Mouse (Mus musculus): ENCODE results near the gene Cxcl16.
"Not testable (repeated sequence)": the region's sequence is repeated elsewhere in the genome, so short reads cannot be mapped to it uniquely, and the experiment has no call there.

The Cxcl16 gene

GRCm38 (mm10) chr11:70459601-70460101 is at the start of gene Cxcl16:
Gene Cxcl16 (minus strand): TSS chr11:70459984.
- DNase-seq (ENCODE audit: low read depth, low spot score) = peak; percentile 72

- DNase-seq (ENCODE audit: low read depth, low spot score) = no peak
These were observed 47.3 kb upstream of the Cxcl16 start for GRCm38 (mm10) chr11:70506962-70507515.

DNA sequence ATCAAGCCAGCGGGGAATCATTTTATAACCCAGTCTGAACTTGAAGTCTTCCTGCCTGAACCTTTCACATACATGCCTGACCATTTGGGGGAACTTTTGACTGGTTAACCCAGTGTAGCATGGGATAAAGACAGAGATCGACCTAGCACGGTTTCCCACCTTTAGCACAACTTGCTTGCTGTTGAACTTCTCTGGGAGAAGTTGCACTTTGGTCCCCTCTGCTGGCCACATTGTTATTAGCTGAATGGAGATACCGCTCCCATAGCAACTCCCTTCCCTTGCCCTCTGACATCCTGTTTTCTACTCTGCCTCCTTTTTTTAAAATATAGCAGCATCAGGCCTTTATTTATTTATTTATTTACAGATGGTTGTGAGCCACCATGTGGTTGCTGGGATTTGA is 46.6 kb upstream of the Cxcl16 start:
- DNase-seq (ENCODE audit: low read depth, low spot score) = peak; percentile 78

DNA sequence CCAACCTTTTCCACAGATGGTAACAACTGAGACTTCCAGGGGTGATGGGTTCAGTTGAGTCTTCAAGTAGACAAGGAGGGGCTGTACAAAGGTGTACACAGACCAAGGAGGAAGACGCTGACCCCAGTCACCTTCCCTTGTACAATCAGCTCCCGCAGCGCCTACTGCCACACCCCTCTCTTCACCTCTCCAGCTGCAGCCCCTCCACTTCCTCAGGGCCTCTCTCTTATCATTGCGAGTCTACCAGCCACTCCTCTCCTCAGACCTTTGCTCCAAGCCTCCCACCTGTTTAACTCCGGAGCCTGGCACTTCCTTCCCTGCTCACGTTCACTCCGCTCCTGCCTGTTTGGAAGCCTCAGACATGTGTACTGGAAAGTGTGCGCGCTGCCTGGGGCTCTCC is 45.2 kb upstream of the Cxcl16 start, which contains the start of gene Tm4sf5:
TSS of gene Tm4sf5 (plus strand) at position 275 of the 400 bp plus-strand sequence.
- peak; percentile 52 for DNase-seq (ENCODE audit: low read depth, low spot score)

- DNase-seq (ENCODE audit: low read depth, low spot score) = no peak
These were observed 42.2 kb upstream of the Cxcl16 start for GRCm38 (mm10) chr11:70502018-70502417.

DNA sequence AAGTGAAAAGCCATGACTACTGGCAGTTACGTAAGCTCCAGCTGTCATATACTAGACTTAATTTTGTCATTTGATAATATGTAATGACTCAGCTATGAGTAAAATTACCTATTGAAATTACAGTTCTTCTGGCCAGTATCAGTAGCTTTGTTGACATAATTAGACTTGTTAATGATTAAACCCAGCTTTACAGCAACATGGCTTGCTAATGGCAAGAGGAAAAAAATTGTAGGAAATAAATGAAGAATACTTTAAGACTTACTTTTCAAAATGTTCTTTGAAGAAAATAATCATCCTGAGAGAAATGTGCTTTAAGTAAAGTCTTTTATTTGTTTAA is 40.7 kb upstream of the Cxcl16 start:
- DNase-seq (ENCODE audit: low read depth, low spot score) = no peak

- DNase-seq (ENCODE audit: low read depth, low spot score) = peak; percentile 40
These were observed 40.0 kb upstream of the Cxcl16 start for GRCm38 (mm10) chr11:70499566-70500475.

DNA sequence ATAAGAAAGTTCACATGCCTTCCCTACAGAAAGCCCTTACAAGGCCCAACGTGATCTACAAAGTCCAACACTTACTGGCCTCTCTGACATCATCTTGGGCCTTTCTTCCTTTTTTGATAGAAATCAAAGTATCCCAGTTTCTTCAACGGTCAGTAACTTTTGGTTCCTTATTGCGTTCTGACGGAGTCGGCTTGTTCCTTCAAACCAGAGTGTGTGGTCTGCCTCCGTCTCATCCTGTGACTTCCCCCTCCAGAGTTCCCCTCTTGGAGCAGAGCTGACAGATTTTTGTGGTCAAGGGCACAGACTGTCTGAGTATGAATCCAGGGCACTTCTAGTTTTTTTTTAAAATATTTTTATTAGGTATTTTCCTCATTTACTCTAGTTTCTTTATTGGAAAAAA is 29.9 kb upstream of the Cxcl16 start:
- DNase-seq (ENCODE audit: low read depth, low spot score) = no peak

GRCm38 (mm10) chr11:70489138-70489537 is 29.4 kb upstream of the Cxcl16 start:
- DNase-seq (ENCODE audit: low read depth, low spot score) = no peak

DNA sequence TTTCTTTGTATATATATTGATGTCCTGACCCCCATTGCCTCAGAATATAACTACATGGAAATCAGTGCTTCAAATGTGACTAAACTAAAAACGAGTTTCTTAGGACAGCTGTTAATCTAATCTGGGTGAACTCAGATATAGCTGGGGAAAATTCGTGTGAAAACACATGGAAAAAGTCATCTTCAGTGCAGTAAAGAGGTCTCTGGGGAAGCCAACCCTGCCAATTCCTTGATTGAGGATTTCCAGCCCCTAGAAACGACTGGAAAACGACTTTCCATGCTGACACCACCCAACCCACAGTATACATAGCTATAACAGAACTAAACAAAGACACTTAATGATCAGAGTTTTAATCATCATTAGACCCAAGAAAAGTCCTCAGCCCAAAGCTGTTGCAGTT is 28.0 kb upstream of the Cxcl16 start:
- DNase-seq (ENCODE audit: low read depth, low spot score) = no peak

DNA sequence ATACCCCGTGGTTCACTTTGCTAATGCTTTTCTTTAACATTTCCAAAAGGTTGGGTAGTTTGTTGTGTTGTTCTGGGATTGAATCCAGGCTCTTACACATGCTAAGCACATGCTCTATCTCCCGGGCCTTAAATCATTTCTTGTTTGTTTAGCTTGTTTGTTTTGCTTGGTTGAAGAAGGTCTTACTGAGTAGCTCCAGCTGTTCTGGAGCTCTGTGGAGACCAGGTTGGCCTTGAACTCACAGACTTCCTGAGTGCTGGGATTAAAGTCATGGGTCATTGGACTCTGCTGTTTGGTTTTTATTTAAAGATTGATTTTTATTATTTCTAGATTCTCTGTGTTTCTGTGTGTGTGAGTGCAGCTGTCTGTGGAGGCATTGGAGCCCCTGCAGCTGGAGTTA is 25.7 kb upstream of the Cxcl16 start:
- DNase-seq (ENCODE audit: low read depth, low spot score) = no peak

GRCm38 (mm10) chr11:70474872-70475534 is 15.2 kb upstream of the Cxcl16 start:
- no peak for DNase-seq (ENCODE audit: low read depth, low spot score)

GRCm38 (mm10) chr11:70473291-70473690 is 13.5 kb upstream of the Cxcl16 start:
- DNase-seq (ENCODE audit: low read depth, low spot score) = not testable (repeated sequence)

DNA sequence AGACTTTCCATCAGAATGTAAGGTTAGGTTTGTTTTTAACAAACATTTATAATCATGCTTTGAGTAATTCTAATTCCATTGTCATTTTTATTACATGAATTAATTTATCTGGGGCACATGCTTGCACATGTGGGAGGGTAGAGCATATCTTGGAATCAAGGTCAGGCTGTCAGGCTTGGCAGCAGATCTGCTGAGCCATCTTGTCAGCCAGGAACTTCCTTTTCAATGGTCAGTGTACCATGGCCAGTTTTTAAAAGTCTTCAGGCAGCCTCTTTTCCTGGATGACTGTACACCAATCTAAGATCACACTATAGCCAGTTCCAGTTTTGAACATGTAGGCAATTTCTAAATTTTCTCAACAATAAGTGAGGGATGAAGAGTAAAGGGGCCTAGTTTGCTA is 12.9 kb upstream of the Cxcl16 start:
- DNase-seq (ENCODE audit: low read depth, low spot score) = no peak

GRCm38 (mm10) chr11:70469764-70470163 is 10.0 kb upstream of the Cxcl16 start:
- DNase-seq (ENCODE audit: low read depth, low spot score) = no peak

- no peak for DNase-seq (ENCODE audit: low read depth, low spot score)
These were observed 8.3 kb upstream of the Cxcl16 start for GRCm38 (mm10) chr11:70467902-70468619.

DNA sequence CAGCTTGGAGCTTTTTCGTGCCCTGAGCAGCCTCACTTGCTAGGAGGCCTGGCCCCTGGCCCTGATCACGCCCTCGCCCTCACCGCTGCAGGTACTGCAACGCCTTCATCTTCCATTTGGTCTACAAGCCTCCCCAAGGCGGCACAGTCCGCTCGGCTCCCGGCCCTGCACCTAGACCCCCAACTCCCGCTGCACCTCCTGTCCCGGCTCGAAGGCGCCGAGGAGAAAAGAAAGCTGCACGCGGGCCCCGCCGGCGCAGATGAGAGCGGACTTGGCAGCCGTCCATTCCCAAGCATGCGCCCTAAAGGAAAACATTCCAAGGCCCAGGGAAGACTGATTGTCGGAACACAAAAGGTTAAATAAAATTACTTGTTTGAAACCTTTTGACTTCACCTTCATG is 6.0 kb upstream of the Cxcl16 start:
- DNase-seq (ENCODE audit: low read depth, low spot score) = no peak

DNA sequence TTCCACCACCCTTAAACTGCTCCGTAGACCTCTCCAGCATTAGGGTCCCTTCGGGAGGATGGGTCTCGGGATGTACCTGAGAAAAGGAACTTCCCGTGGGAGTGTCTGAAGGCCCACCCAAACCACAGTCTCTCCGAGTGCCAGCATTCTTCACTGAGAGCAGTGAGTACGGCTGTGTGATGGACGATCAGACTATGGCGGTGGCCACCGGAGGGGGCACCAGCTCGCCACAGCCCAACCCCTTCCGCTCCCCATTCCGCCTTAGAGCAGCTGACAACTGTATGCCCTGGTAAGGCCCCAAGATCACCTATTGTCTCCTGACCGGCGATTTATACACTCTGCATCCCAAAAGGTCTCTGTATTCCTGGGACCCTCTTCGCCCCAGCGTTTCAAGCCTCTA is 5.4 kb upstream of the Cxcl16 start:
- DNase-seq (ENCODE audit: low read depth, low spot score) = peak; percentile 34

GRCm38 (mm10) chr11:70463970-70464369 is 4.2 kb upstream of the Cxcl16 start:
- DNase-seq (ENCODE audit: low read depth, low spot score) = no peak

GRCm38 (mm10) chr11:70458688-70459600 is 840 bp downstream of the Cxcl16 start, which contains the start of gene Zmynd15:
Gene Zmynd15 (plus strand): TSS chr11:70459433.
- no peak for DNase-seq (ENCODE audit: low read depth, low spot score)

Data from ES-CJ7 (cell line).